Mouse (Mus musculus): Measurements from ENCODE around the gene Wfdc12.

GRCm38 (mm10) chr2:164146556-164146955, 43.9 kb downstream of the Wfdc12 start:
- no peak for TF ChIP-seq CTCF (IDR thresholded peaks at IDR 0.05)
- TF ChIP-seq POLR2A (IDR thresholded peaks at IDR 0.05; ENCODE audit: insufficient read depth, low read depth, low read length): no peak
- no peak for TF ChIP-seq EP300 (IDR thresholded peaks at IDR 0.05; ENCODE audit: insufficient read depth, low read depth, low read length)
